Mouse (Mus musculus) thymus, postnatal 14 days (tissue): Measurements from ENCODE around the gene Notch3.

Experiments used
- DNase-seq: peaks from one replicate; pipeline ENCODE4 v3.0.0; 2021

The Notch3 gene

DNA sequence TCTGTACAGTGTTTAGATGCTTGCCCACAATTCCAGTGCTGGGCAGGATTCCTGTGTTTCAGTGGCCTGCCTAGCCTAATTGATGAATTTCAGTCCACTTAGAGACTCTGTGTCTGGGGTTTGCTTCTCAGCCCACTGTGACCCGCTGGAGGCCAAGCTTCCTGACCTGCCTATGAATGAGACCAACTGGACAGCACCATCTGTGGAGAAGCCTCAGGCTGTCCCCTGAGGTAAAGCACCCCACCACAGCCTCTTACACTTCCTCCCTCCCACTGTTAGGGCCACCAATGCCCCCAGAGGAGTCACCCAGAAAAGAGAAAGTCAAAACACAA, 75.7 kb downstream of the Notch3 start:
- DNase-seq = no peak

- no peak for DNase-seq
Observed at GRCm38 (mm10) chr17:32087069-32087468, 79.6 kb downstream of the Notch3 start.

DNA sequence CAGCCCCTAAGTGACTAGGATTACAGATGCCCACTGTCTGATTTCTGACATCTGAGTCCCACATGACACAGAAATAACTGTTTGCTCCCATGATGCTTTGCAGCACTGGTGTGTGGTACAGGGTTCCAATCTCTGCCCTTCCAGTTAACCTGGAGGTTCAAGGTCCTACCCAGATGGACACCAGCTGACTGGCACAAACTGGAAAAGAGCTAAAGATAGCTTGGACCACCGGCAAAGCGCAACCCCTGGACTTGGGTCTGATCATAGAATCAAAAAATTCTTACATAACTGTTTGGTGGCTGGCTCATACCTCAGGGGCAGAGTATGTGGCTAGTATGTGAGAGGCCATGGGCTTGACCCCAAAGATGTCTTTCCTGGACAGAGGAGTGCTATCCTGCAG, 83.3 kb downstream of the Notch3 start:
- no peak for DNase-seq

GRCm38 (mm10) chr17:32075164-32075563, 91.5 kb downstream of the Notch3 start:
- peak; percentile 63 for DNase-seq

DNA sequence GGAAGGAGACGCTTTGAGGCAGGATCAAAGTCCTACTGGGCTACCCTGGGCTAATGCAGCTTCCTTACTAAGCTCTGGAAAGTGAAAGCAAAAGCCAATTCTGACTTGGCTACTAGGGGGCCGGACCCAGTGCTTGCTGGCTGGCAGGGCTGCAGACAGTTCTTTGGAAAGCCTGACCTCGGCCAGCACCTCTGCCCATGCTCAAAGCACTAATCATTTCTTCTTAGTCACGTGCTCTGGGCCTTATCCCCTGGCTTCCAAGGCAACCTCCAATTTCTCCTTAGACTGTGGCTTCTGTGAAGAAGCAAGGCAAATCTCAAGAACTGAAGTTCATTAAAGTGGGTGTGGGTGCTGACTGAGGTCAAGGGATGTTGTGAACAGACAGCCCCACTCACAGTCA, 92.0 kb downstream of the Notch3 start:
- no peak for DNase-seq

DNA sequence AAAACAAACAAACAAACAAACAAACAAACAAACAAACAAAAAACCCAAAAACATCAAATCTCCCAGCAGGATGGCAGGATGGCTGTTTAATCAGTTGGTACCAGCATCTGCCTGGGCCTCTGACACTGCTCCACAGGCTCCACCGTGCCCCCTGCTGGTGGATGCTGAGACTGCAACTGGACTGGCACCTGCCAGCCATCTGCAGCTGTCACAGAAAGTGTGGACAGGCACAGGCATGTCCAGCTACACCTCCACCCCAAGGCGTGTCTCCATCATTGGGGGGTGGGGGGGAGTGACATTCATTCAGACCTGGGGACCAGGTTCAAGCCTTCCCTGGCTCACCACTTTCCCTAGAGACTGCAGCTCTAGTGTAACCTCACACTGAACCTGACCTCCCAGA, 93.3 kb downstream of the Notch3 start:
- peak; percentile 85 for DNase-seq
